Mouse (Mus musculus): ENCODE measurements around the gene Serpinh1. TPM values are rescaled to one million over a fixed set of nuclear protein-coding genes. Genes with fewer than 3 reads are reported as not detected.

Gene Serpinh1
- polyA plus RNA-seq (2012; ENCODE audit: insufficient read depth, insufficient read length, low replicate concordance, missing spikeins): not detected in 2 replicates

- WGBS: 26% methylated on average over 35 of the region's 35 CpGs
- Histone ChIP-seq H3K4me3 (ENCODE audit: insufficient read depth, low read depth, low read length) (peak within 1 kb of the TSS; percentile 40), H3K27ac (ENCODE audit: insufficient read depth, low read depth, low read length) (no peak within 1 kb of the TSS), H3K4me1 (ENCODE audit: control insufficient read depth, insufficient read depth, low read length) (peaks cover 49% of the 10 kb centered on the region)
- no peak for TF ChIP-seq CTCF (IDR thresholded peaks at IDR 0.05; ENCODE audit: insufficient read depth, low read depth, low read length)
- no peak for TF ChIP-seq POLR2A (IDR thresholded peaks at IDR 0.05; ENCODE audit: insufficient read depth, low read depth, low read length)
Measured at GRCm38 (mm10) chr7:99352526-99353400, at the start of gene Serpinh1. Gene Serpinh1, minus strand, starts transcription at chr7:99353239.

GRCm38 (mm10) chr7:99402477-99402876, 49.4 kb upstream of the Serpinh1 start:
- Histone ChIP-seq H3K4me1 (ENCODE audit: control insufficient read depth, insufficient read depth, low read length) (peaks cover 58% of the 10 kb centered on the region), H3K4me3 (ENCODE audit: insufficient read depth, low read depth, low read length) (no peak overlapping the region), H3K27ac (ENCODE audit: insufficient read depth, low read depth, low read length) (peak overlapping the region; percentile 42; the same call in 1 of the 2 replicates)
- TF ChIP-seq POLR2A (IDR thresholded peaks at IDR 0.05; ENCODE audit: insufficient read depth, low read depth, low read length) (no peak), CTCF (IDR thresholded peaks at IDR 0.05; ENCODE audit: insufficient read depth, low read depth, low read length) (no peak)
- WGBS: 68% methylated on average over 6 of the region's 6 CpGs

- H3K27ac ChIP-seq (ENCODE audit: insufficient read depth, low read depth, low read length): no peak overlapping the region; the same call in 1 of the 2 replicates
- peaks cover 67% of the 10 kb centered on the region for H3K4me1 ChIP-seq (ENCODE audit: control insufficient read depth, insufficient read depth, low read length)
- H3K4me3 ChIP-seq (ENCODE audit: insufficient read depth, low read depth, low read length): no peak overlapping the region
- TF ChIP-seq POLR2A (IDR thresholded peaks at IDR 0.05; ENCODE audit: insufficient read depth, low read depth, low read length): no peak
- no peak for TF ChIP-seq CTCF (IDR thresholded peaks at IDR 0.05; ENCODE audit: insufficient read depth, low read depth, low read length)
- WGBS: 86% methylated on average over 8 of the region's 8 CpGs
Measured at GRCm38 (mm10) chr7:99401373-99401772, 48.3 kb upstream of the Serpinh1 start.

GRCm38 (mm10) chr7:99396994-99397659, 44.1 kb upstream of the Serpinh1 start:
- TF ChIP-seq POLR2A (IDR thresholded peaks at IDR 0.05; ENCODE audit: insufficient read depth, low read depth, low read length) (no peak), CTCF (IDR thresholded peaks at IDR 0.05; ENCODE audit: insufficient read depth, low read depth, low read length) (no peak)
- peaks cover 64% of the 10 kb centered on the region for H3K4me1 ChIP-seq (ENCODE audit: control insufficient read depth, insufficient read depth, low read length)
- 82% methylated on average over 11 of the region's 11 CpGs for WGBS
- no peak overlapping the region for H3K27ac ChIP-seq (ENCODE audit: insufficient read depth, low read depth, low read length)
- no peak overlapping the region for H3K4me3 ChIP-seq (ENCODE audit: insufficient read depth, low read depth, low read length)

- no peak for TF ChIP-seq CTCF (IDR thresholded peaks at IDR 0.05; ENCODE audit: insufficient read depth, low read depth, low read length)
- no peak for TF ChIP-seq POLR2A (IDR thresholded peaks at IDR 0.05; ENCODE audit: insufficient read depth, low read depth, low read length)
- Histone ChIP-seq H3K27ac (ENCODE audit: insufficient read depth, low read depth, low read length) (peak overlapping the region; percentile 19; the same call in 1 of the 2 replicates), H3K4me1 (ENCODE audit: control insufficient read depth, insufficient read depth, low read length) (peaks cover 65% of the 10 kb centered on the region), H3K4me3 (ENCODE audit: insufficient read depth, low read depth, low read length) (no peak overlapping the region)
- WGBS: 61% methylated on average over 11 of the region's 11 CpGs
Measured at GRCm38 (mm10) chr7:99395908-99396616, 43.0 kb upstream of the Serpinh1 start.

GRCm38 (mm10) chr7:99395385-99395784, 42.3 kb upstream of the Serpinh1 start:
- peak overlapping the region; percentile 19; the same call in 1 of the 2 replicates for H3K27ac ChIP-seq (ENCODE audit: insufficient read depth, low read depth, low read length)
- 60% methylated on average over 4 of the region's 4 CpGs for WGBS
- H3K4me1 ChIP-seq (ENCODE audit: control insufficient read depth, insufficient read depth, low read length): peaks cover 67% of the 10 kb centered on the region
- no peak overlapping the region for H3K4me3 ChIP-seq (ENCODE audit: insufficient read depth, low read depth, low read length)
- no peak for TF ChIP-seq CTCF (IDR thresholded peaks at IDR 0.05; ENCODE audit: insufficient read depth, low read depth, low read length)
- TF ChIP-seq POLR2A (IDR thresholded peaks at IDR 0.05; ENCODE audit: insufficient read depth, low read depth, low read length): no peak

GRCm38 (mm10) chr7:99393711-99394325, 40.8 kb upstream of the Serpinh1 start:
- Histone ChIP-seq H3K4me3 (ENCODE audit: insufficient read depth, low read depth, low read length) (no peak overlapping the region), H3K27ac (ENCODE audit: insufficient read depth, low read depth, low read length) (peak overlapping the region; percentile 62), H3K4me1 (ENCODE audit: control insufficient read depth, insufficient read depth, low read length) (peaks cover 82% of the 10 kb centered on the region)
- WGBS: 35% methylated on average over 13 of the region's 13 CpGs
- TF ChIP-seq POLR2A (IDR thresholded peaks at IDR 0.05; ENCODE audit: insufficient read depth, low read depth, low read length): no peak
- no peak for TF ChIP-seq CTCF (IDR thresholded peaks at IDR 0.05; ENCODE audit: insufficient read depth, low read depth, low read length)

GRCm38 (mm10) chr7:99392696-99393095, 39.7 kb upstream of the Serpinh1 start:
- 69% methylated on average over 2 of the region's 2 CpGs for WGBS
- TF ChIP-seq CTCF (IDR thresholded peaks at IDR 0.05; ENCODE audit: insufficient read depth, low read depth, low read length) (no peak), POLR2A (IDR thresholded peaks at IDR 0.05; ENCODE audit: insufficient read depth, low read depth, low read length) (no peak)
- peaks cover 87% of the 10 kb centered on the region for H3K4me1 ChIP-seq (ENCODE audit: control insufficient read depth, insufficient read depth, low read length)

More at GRCm38 (mm10) chr7:99392696-99393095, 39.7 kb upstream of the Serpinh1 start:
- Histone ChIP-seq H3K27ac (ENCODE audit: insufficient read depth, low read depth, low read length) (peak overlapping the region; percentile 31), H3K4me3 (ENCODE audit: insufficient read depth, low read depth, low read length) (no peak overlapping the region)
